Mouse (Mus musculus) neural tube, embryonic 11.5 days (tissue): ENCODE results near the gene Cldn3. TPM values are rescaled to one million over a fixed set of nuclear protein-coding genes. Genes with fewer than 3 reads are reported as not detected.

Source experiments
- ATAC-seq: fragments of 200-750 bp; cut with Nextera tagmentation; 2 replicates; pipeline ENCODE4 v1.8.0; 2017; ENCODE audit warnings: moderate number of reproducible peaks, mild to moderate bottlenecking, moderate TSS enrichment, moderate library complexity; ENCODE audit not compliant: insufficient read depth, low FRiP score, low TSS enrichment
- DNase-seq: peaks from one replicate; pipeline ENCODE4 v3.0.0-alpha.2; 2015; ENCODE audit warnings: low spot score
- H3K27ac ChIP-seq: fragments of 300-500 bp; sonication (generic); 2 replicates; pipeline ENCODE4 v1.5.1; 2014; ENCODE audit warnings: low read depth, mild to moderate bottlenecking, low read length
- H3K27me3 ChIP-seq: fragments of 300-500 bp; sonication (generic); 2 replicates; pipeline ENCODE4 v1.6.1; 2014; ENCODE audit warnings: mild to moderate bottlenecking, low read length, mixed read lengths; ENCODE audit not compliant: control insufficient read depth, insufficient read depth
- H3K36me3 ChIP-seq: fragments of 300-500 bp; sonication (generic); 2 replicates; pipeline ENCODE4 v1.6.1; 2014; ENCODE audit warnings: mild to moderate bottlenecking, low read length, moderate library complexity, mixed read lengths; ENCODE audit not compliant: control insufficient read depth, insufficient read depth
- H3K4me1 ChIP-seq: fragments of 300-500 bp; sonication (generic); 2 replicates; pipeline ENCODE4 v1.6.1; 2014; ENCODE audit warnings: low read length, mixed read lengths; ENCODE audit not compliant: control insufficient read depth, insufficient read depth
- H3K4me2 ChIP-seq: fragments of 300-500 bp; sonication (generic); 2 replicates; pipeline ENCODE4 v1.6.1; 2014; ENCODE audit warnings: low read depth, mild to moderate bottlenecking, moderate library complexity
- H3K4me3 ChIP-seq: fragments of 300-500 bp; sonication (generic); 2 replicates; pipeline ENCODE4 v1.5.1; 2014; ENCODE audit warnings: low read depth, low read length
- H3K9ac ChIP-seq: fragments of 300-500 bp; sonication (generic); 2 replicates; pipeline ENCODE4 v1.6.1; 2014; ENCODE audit warnings: mild to moderate bottlenecking, low read length
- H3K9me3 ChIP-seq: fragments of 300-500 bp; sonication (generic); 2 replicates; pipeline ENCODE4 v1.6.1; 2016; ENCODE audit warnings: low read length; ENCODE audit not compliant: control insufficient read depth
- WGBS: fragments of 180-500 bp; shearing (Covaris S2); extraction: QIAGEN DNeasy Blood & Tissue Kit; methylation state at CpG from one replicate; pipeline ENCODE4 v1.1.7; 2014; 5-methylcytosine and 5-hydroxymethylcytosine counted together
- polyA plus RNA-seq: library from polyadenylated mRNA; unstranded; fragments of >200 nt; fragmentation: Nextera tagmentation; extraction: Ambion mirVana; gene quantifications from 2 replicates; pipeline ENCODE4 v1.2.1, GENCODE M21; 2014

Cldn3 gene
- polyA plus RNA-seq, 1 experiment from 2014 or later, result 2.2 TPM

- H3K4me3 ChIP-seq, result no peak overlapping the region
- DNase-seq (no peak), ATAC-seq (no peak)
- H3K9ac ChIP-seq, result no peak overlapping the region
- H3K9me3 ChIP-seq, result no peaks in the 10 kb centered on the region
- no peak overlapping the region for H3K4me2 ChIP-seq
- H3K36me3 ChIP-seq, result no peaks in the 10 kb centered on the region
- no peaks in the 10 kb centered on the region for H3K27me3 ChIP-seq
- no peak overlapping the region for H3K27ac ChIP-seq
- no peaks in the 10 kb centered on the region for H3K4me1 ChIP-seq
- WGBS, result 87% methylated on average over 7 of the region's 7 CpGs
Measured at GRCm38 (mm10) chr5:134973526-134973925, 12.5 kb upstream of the Cldn3 start.

DNA sequence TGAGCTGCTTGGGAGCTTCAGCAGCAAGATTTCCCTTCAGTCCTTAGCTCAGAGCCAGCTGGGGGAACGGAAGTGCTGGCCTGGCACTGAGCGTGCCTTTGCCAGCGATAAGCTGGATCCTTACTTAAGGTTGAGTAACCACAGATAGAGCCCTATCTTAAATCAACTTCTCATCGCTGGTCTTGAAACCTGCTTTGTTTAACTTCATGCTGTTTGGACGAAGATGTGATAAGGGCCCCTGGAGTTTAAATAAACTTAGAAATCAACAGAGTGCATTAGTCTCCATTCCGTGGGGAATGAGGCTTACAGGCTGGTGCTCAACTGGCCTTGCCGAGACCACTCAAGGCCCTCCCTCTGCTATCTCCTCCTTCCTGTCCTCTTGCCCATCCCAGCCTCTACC is 11.7 kb upstream of the Cldn3 start:
- no peak overlapping the region for H3K27ac ChIP-seq
- H3K4me1 ChIP-seq, result no peaks in the 10 kb centered on the region
- no peaks in the 10 kb centered on the region for H3K36me3 ChIP-seq
- H3K27me3 ChIP-seq, result no peaks in the 10 kb centered on the region
- H3K9ac ChIP-seq, result no peak overlapping the region
- H3K9me3 ChIP-seq, result no peaks in the 10 kb centered on the region
- no peak for ATAC-seq
- no peak overlapping the region for H3K4me3 ChIP-seq
- 77% methylated on average over 7 of the region's 7 CpGs for WGBS
- DNase-seq, result no peak
- no peak overlapping the region for H3K4me2 ChIP-seq

DNA sequence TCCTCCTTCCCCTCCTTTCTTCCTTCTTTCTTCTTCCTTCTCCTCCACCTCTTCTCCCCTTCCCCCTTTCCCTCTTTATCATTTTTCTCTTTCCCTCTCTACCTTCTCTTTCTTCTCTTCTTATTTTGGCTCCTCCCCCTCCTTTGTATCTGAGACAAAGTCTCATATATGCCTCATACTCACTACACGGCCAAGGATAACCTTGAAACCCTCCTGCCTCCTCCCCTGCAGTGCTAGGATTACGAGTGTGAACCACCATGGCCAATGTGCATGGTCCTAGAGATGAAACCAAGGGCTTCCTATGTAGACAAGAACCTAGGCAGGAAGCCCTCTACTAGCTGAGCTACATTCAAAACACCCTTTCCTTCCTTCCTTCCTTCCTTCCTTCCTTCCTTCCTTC is 11.1 kb upstream of the Cldn3 start:
- no peak overlapping the region for H3K4me3 ChIP-seq
- no peak for DNase-seq
- 69% methylated on average over 2 of the region's 2 CpGs for WGBS
- ATAC-seq, result no peak
- H3K36me3 ChIP-seq, result no peaks in the 10 kb centered on the region
- H3K9me3 ChIP-seq, result no peaks in the 10 kb centered on the region
- H3K4me2 ChIP-seq, result no peak overlapping the region
- H3K27ac ChIP-seq, result no peak overlapping the region
- H3K27me3 ChIP-seq, result no peaks in the 10 kb centered on the region
- H3K4me1 ChIP-seq, result no peaks in the 10 kb centered on the region
- no peak overlapping the region for H3K9ac ChIP-seq

DNA sequence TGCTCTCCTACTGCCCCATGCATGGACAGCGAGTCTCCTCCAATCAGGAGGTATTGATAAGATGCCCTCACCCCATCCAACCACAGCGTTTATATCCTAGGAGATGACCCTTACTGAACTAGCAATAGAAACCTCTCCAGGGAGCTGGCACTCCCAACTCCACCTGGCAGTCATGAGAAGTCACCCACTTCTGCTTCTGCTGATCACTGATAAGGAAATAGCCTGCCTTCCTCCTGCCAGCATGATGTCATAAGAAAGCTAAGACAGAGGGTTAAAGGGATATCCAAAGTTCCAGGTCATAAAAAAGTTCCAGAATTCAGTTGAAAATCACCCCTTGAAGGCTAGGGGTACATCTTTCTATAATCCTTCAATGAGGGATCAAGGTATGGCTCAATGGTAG is 9.8 kb upstream of the Cldn3 start:
- Histone ChIP-seq H3K4me3 (no peak overlapping the region), H3K9ac (no peak overlapping the region), H3K4me2 (no peak overlapping the region), H3K27ac (no peak overlapping the region), H3K4me1 (no peaks in the 10 kb centered on the region), H3K36me3 (no peaks in the 10 kb centered on the region), H3K9me3 (no peaks in the 10 kb centered on the region), H3K27me3 (no peaks in the 10 kb centered on the region)
- no peak for DNase-seq
- WGBS, result 94% methylated on average over 2 of the region's 2 CpGs
- no peak for ATAC-seq

DNA sequence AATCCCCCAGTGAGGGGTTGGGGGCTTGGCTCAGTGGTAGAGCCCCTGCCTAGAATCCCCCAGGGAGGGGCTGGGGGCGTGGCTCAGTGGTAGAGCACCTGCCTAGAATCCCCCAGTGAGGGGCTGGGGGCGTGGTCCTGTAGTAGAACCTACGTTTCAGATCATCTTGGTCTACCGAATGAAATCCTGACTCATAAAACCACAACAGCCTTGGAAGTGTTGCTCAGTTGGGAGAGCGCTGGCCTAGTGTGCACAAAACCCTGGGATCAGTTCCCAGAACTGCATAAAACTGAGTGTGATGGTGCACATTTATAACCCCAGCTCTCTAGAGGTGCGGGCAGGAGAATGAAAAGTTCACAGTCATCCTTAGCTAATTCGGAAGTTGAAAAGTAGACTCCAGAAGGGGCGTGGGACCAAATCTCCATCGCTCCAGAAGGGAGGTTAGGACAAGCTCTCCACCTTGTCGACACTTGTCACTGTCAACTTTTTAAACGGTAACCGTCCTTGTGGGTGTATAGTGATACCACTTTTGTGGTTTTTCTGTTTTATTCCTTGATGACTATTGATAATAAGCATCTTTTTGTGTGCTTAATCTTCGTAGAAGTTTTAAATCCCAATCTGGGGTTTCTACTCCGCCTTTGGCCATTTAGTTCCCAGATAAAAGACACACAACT is 9.3 kb upstream of the Cldn3 start:
- WGBS, result 88% methylated on average over 14 of the region's 14 CpGs
- no peaks in the 10 kb centered on the region for H3K4me1 ChIP-seq
- H3K4me3 ChIP-seq, result no peak overlapping the region
- no peaks in the 10 kb centered on the region for H3K9me3 ChIP-seq
- no peak for ATAC-seq
- H3K4me2 ChIP-seq, result no peak overlapping the region
- DNase-seq, result no peak
- no peak overlapping the region for H3K27ac ChIP-seq
- H3K9ac ChIP-seq, result no peak overlapping the region
- no peaks in the 10 kb centered on the region for H3K36me3 ChIP-seq
- no peaks in the 10 kb centered on the region for H3K27me3 ChIP-seq

GRCm38 (mm10) chr5:134977837-134978236 is 8.2 kb upstream of the Cldn3 start:
- H3K9ac ChIP-seq, result no peak overlapping the region
- no peak overlapping the region for H3K4me2 ChIP-seq
- H3K9me3 ChIP-seq, result no peaks in the 10 kb centered on the region
- H3K4me1 ChIP-seq, result no peaks in the 10 kb centered on the region
- H3K27ac ChIP-seq, result no peak overlapping the region
- no peaks in the 10 kb centered on the region for H3K27me3 ChIP-seq
- H3K4me3 ChIP-seq, result no peak overlapping the region
- DNase-seq (no peak), ATAC-seq (no peak)
- H3K36me3 ChIP-seq, result no peaks in the 10 kb centered on the region
- WGBS, result 91% methylated on average over 4 of the region's 4 CpGs

DNA sequence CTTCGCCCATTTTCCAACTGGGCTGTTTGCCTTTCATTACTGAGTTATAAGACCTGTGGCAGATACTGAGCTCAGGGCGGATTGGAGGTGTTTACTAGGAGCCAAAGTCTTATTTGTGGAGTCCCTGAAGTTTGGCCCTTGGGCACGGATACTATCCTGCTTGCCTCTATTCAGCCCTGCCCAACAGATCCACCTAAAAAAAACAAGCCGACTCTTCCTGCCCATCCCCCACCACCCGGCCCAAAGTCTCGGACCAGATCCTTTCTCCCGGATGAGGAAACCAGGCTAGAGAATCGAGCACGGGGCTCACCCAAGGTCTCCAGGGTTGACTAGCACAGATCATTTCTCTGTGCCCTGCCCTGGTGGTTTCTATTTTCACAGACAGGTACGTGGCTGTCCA is 4.9 kb upstream of the Cldn3 start:
- Histone ChIP-seq H3K4me1 (no peaks in the 10 kb centered on the region), H3K4me3 (no peak overlapping the region), H3K9me3 (no peaks in the 10 kb centered on the region), H3K27me3 (peaks cover 16% of the 10 kb centered on the region), H3K27ac (no peak overlapping the region), H3K36me3 (no peaks in the 10 kb centered on the region), H3K9ac (no peak overlapping the region), H3K4me2 (no peak overlapping the region)
- ATAC-seq, result no peak
- WGBS, result 59% methylated on average over 10 of the region's 10 CpGs
- no peak for DNase-seq

GRCm38 (mm10) chr5:134983111-134983510 is 2.9 kb upstream of the Cldn3 start:
- no peak for ATAC-seq
- H3K27ac ChIP-seq, result no peak overlapping the region
- no peak for DNase-seq
- no peak overlapping the region for H3K9ac ChIP-seq
- no peak overlapping the region for H3K4me2 ChIP-seq
- H3K4me1 ChIP-seq, result no peaks in the 10 kb centered on the region
- peaks cover 35% of the 10 kb centered on the region for H3K27me3 ChIP-seq
- H3K36me3 ChIP-seq, result no peaks in the 10 kb centered on the region
- H3K9me3 ChIP-seq, result no peaks in the 10 kb centered on the region
- WGBS, result 85% methylated on average over 1 of the region's 1 CpGs
- no peak overlapping the region for H3K4me3 ChIP-seq

DNA sequence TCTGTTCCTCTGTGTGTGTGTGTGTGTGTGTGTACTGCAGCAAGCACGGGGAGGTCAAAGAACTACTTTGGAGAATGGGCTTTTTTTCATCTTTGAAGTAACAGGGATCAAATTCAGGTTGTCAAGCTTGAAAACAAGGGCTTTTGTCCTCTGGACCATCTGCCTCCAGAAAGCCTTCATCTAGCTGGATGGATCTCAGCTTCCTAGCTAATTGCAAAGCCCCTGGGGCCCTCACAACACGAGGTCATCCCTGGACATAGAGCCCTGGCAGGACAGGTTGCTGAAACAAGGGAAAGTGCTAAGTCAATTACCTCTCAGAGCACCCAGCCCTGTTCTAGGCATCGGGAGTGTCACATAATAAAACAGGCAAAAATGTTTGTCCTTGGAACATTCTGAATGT is 2.2 kb upstream of the Cldn3 start:
- Histone ChIP-seq H3K27me3 (peaks cover 35% of the 10 kb centered on the region), H3K36me3 (no peaks in the 10 kb centered on the region), H3K4me1 (no peaks in the 10 kb centered on the region), H3K27ac (no peak overlapping the region), H3K4me2 (no peak overlapping the region), H3K9me3 (no peaks in the 10 kb centered on the region), H3K9ac (no peak overlapping the region), H3K4me3 (no peak overlapping the region)
- ATAC-seq (no peak), DNase-seq (no peak)
- WGBS, result 10% methylated on average over 3 of the region's 3 CpGs
